Mouse (Mus musculus) kidney, adult 11 months (tissue): ENCODE measurements around the gene Rps18.

Experiments
- DNase-seq: peaks from one replicate; pipeline ENCODE4 v3.0.0; 2022

The Rps18 gene

DNA sequence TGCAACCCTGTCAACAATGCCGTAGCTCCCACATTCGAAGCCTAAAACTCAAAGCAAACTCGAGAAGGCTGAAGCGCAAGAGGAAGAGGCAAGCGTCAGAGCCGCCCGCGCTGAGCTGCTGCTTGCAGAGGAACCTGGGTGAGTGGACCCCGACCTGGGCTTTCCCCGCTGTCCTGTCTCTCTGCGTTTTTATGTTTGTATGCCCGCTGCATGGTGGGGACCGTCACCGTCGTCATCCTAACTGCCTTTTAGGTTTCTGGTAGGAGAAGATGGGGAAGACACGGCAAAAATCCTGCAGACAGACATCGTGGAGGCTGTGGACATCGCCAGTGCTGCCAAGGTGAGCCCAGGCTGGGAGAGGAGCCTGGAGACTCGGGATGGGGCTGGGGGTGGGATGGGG lies 14.4 kb downstream of the Rps18 start:
- no peak for DNase-seq

DNA sequence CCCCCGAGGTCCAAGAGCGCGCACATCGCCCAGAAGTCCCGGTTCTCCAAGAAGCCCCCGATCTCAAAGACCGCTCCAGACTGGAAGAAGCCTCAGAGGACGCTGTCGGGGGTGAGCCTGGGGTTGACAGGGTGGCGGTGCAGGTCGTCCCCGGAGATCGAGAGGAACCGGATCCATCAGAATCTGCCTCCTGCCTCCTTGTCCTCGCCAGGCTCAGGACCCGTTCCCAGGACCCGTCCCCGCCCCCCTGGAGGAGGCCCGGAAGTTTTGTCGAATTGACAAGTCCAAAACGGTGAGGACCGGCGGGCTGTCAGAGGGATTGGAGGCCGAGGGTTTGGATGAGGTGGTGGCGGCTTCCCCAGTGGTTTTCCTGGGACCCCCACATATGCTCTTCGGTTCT lies 14.8 kb downstream of the Rps18 start:
- DNase-seq = no peak

DNA sequence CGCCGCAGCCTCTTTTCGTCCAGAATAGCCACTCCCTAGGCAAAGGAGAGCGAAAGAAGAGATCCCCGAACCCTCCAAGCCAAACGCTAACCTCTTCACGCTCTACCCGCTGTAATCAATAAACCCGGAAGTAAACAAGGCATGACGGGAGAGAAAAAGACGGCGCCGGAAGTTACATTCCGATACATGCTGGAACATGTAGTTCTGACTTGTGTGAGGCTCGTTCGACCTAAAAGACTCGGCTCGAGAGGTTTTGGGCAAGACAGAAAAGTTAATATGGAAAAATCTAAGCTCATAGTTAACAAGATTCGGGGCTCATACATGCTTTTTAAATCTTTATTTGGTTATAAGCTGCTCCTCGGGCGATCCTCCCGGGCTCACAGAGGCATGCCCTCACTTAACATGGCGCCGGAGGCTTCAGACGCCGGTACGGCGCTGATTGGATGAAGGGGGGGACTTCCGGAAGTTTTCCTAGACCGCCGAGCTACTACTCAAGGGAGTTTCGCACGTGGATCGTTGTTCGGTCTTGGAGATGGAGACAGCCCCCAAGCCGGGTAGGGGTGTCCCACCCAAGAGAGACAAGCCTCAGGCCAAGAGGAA lies 15.5 kb downstream of the Rps18 start, which contains the start of the genes Pfdn6 and Wdr46:
TSS of gene Pfdn6 (minus strand) at position 138 of the 600 bp plus-strand sequence.
TSS of gene Wdr46 (plus strand) at position 455 of the 600 bp plus-strand sequence.
- peak; percentile 88 for DNase-seq

DNA sequence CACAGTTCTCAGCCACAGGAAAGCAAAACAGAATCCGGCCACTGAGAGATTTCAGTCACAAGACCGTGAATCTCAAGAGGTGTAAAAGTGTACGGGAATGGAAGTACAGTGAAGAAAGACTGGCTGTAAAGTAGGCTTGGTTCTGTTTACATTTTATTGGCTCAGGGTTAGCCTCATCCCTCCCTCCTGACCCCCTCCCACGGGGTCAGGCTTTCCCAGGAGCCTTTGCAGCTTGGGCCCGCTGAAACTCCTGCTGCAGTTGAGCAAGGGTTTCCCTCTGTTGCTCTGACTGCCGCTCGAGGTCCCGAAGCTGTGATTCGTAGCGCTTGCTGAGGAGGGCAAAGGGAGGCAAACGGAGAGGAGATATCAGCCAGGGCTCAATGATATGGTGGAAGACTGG lies 17.0 kb downstream of the Rps18 start:
- no peak for DNase-seq

DNA sequence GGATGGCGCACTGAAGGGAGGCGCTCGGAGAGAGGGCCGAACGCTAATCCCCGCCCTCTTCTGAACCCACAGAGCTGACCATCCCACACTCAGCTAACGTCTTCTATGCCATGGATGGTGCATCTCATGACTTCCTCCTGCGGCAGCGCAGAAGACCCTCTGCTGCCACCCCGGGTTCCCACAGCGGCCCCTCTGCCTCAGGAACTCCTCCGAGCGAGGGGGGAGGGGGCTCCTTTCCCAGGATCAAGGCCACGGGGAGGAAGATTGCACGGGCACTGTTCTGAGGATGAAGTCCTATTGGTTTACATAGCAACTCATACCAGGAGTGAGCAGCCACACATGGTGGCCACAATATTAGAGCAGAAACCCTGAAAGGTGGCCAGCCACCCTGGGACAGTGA lies 18.8 kb downstream of the Rps18 start:
- DNase-seq = no peak

- DNase-seq = no peak
These were observed 20.3 kb downstream of the Rps18 start for GRCm38 (mm10) chr17:33935422-33936055.

DNA sequence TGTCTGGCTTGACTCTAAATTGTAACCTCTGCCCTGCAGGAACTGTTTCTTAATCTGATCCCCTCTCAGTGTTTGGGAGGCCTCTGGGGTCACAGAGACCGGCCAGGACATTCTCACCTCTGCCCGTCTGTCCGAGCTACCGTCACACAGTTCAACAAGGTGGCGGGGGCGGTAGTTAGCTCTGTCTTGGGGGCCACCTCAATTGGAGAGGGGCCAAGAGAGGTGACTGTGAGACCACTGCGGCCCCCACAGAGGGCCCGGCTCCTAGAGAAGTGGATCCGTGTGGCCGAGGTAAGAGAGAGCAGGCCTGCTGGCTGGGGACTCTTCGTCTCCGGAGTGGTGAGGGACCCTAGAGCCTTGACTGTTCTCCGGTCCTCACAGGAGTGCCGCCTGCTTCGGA lies 22.8 kb downstream of the Rps18 start:
- DNase-seq = no peak

GRCm38 (mm10) chr17:33932448-33932847 lies 23.4 kb downstream of the Rps18 start:
- DNase-seq = no peak

DNA sequence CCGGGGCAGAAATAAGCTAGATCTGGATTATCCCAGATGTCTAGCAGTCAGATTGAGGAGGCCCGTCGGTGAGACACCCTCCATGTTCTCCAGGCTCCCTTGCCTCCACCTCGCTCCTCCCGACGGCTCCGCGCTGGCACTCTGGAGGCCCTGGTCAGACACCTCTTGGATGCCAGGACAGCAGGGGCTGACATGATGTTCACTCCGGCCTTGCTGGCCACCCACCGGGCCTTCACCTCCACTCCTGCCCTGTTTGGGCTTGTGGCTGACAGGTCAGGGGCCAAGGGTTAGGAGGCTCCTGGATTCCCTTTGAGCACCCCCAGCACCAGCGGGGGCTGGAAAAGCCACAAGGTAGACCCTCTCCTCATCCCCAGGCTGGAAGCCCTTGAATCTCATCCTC lies 23.9 kb downstream of the Rps18 start:
- DNase-seq = no peak

- DNase-seq = no peak
These were observed 24.5 kb downstream of the Rps18 start for GRCm38 (mm10) chr17:33931159-33931866.

DNA sequence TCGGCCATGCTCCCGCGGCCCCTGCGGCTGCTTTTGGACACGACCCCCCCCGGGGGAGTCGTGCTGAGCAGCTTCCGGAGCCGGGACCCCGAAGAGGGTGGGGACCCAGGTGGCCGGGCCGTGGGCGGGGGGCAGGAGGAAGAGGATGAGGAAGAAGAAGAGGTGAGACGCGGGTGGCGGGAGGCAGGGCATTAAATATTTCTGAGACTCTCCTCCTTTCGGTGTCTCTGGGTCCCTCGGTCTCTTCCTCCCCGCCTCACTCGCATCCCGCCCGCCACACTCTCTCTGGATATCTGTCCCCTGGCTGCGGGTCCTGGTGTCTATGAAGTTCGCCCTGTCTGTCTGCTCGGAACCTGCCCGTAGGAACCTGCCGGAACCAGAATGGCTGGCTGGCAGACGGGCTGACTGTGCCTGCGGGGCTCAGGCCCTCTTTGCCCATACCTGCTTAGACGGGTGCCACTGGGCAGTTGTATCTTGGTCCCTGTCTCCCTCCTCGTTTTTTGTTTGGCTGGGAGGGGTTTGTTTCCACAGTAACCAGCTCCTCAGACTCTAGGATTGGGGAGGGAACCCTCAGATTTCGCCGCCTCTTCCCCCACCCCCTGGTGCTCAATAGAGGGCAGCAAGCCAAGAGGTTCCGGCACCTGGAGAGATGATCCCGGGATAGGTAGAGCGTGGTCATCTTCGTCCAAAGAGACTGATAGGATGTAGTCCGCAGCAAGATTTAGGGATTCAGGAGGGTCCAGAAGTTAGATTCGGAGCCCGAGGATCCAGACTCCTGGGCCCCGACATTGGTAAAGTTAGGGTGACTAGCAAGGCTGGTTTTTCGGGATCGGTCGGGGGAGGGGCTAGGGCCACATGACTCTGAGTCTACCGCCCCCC lies 25.3 kb downstream of the Rps18 start:
- DNase-seq = peak; percentile 79

DNA sequence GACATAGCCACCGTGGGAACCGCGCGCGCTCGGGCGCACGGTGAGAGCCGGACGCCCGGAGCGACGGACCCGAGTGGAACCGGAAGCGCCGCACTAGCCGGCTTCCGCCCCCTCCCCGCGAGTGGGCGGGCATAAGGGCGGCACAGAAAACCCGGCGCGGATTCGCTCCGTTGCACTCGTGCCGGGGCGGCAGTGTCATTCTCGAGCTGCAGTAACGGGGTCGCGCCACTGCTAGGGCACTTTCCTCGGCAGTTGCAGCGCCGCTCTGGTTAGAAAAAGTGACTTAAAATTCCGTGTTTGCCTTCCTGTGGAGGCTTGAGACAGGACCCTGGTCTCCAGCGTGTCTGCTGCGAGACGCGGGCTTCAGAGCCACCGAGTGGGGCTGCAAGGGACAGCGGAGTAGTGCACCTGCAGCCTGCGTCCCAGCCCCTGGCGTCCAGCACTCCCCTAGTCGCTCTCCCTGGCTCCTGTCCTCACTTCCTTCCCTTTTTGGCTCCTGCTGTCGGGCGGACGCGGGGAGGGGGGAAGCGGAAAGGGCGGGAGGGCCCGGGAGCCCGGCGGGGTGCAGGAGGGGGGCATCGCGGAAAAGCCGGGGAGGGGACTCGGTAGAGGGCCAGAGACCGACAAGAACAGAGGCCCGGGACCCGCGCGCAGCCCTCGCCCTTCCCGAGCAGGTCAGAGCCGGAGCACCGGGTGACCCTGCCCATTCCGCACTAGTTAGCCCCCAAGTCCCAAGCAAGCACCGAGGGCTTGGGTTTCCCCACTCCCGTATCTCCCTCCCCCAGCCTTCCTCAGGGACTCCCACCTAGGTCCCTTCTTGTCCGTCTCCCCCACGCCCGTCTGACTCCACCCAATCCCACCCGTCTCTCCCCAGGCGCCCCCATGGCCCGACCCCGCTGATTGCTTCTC lies 26.2 kb downstream of the Rps18 start, which contains the start of gene Rgl2:
TSS of gene Rgl2 (plus strand) at position 173 of the 909 bp plus-strand sequence.
- DNase-seq = peak; percentile 84

DNA sequence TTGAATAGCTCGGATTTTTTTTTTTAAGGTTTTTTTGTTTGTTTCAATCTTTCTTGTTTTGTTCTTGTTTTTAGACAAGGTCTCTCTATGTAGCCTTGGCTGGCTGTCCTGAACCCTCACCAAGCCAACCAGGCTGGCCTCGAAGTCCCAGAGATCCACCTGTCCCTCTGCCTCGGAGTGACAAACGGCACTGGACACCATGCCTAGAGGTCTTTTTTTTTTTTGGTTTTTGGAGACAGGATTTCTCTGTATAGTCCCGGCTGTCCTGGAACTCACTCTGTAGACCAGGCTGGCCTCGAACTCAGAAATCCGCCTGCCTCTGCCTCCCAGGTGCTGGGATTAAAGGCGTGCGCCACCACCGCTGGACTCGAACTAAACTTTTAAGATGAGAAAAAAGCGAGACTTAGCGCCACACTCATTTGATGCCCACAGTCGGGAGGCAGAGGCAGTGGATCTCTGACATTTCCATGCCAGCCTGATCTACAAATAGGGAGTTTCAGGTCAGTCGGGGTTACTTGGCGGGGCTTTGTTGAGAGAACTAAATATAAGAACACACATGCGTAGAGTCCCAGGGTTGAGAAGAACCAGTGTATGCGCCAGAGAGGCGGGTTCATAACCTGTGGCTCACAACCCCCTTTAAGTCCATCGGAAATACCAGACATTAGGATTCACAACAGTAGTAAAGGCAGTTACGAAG lies 27.4 kb downstream of the Rps18 start:
- no peak for DNase-seq

DNA sequence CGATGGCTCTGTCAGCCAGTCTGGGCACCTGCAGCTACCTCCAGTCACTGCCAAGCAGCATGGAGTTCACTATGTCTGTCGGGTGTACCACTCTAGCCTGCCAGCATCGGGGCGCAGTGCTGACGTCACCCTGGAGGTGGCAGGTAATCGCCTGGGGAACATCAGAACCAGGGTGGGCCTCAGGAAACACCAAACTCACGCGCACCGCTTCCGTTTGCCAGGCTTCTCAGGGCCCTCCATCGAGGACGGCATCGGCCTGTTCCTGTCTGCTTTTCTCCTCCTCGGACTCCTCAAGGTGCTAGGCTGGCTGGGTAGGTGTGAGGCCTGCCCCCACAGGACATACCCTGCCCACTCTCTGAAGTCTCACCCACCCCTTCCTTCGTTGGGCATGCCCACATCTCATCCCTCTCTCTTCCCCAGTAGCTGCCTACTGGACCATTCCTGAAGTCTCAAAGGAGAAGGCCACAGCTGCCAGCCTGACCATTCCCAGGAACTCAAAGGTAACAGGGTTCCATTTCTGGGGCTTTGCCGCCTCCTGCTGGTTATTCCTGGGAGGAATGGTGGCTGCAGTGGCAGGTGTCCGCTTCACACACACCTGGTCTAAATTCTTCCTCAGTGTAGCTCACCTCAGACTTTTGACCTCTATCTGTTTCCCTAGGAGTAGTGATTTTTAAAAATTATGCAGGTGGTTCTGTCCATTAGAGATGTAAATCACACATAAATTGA lies 29.4 kb downstream of the Rps18 start:
- DNase-seq = no peak

DNA sequence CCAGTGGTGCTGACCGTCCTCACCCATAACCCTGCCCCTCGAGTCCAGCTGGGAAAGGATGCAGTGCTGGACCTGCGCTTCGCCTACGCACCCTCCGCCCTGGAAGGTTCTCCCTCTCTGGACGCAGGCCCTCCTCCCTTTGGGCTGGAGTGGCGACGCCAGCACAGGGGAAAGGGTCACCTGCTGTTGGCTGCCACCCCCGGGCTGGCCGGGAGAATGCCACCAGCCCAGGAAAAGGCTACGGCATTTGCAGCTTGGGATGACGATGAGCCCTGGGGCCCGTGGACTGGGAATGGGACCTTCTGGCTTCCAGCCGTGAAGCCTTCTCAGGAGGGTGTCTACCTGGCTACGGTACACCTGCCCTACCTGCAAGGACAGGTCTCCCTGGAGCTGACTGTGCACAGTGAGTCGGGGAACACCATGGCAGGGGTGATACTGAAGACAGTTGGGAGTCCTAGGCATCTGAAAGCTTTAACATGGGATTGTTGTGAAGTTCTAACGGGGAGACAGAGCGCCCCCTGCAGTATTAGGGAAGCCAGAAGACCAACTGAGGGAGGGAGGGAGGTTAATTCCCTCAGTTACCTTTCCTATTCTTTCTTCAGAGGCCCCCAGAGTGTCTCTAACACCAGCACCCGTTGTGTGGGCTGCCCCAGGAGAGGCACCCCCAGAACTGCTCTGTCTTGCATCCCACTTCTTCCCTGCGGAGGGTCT lies 30.2 kb downstream of the Rps18 start:
- DNase-seq = no peak

GRCm38 (mm10) chr17:33924577-33925283 lies 31.1 kb downstream of the Rps18 start:
- DNase-seq = no peak

- DNase-seq = no peak
These were observed 34.4 kb downstream of the Rps18 start for GRCm38 (mm10) chr17:33921361-33921760.

- DNase-seq = peak; percentile 82
These were observed 35.3 kb downstream of the Rps18 start for GRCm38 (mm10) chr17:33920282-33921097.
